Mouse (Mus musculus): ENCODE data around the gene Ctsll3. TPM values are rescaled to one million over a fixed set of nuclear protein-coding genes. Genes with fewer than 3 reads are reported as not detected.

Gene Ctsll3
- total RNA-seq (2022), result not detected

DNA sequence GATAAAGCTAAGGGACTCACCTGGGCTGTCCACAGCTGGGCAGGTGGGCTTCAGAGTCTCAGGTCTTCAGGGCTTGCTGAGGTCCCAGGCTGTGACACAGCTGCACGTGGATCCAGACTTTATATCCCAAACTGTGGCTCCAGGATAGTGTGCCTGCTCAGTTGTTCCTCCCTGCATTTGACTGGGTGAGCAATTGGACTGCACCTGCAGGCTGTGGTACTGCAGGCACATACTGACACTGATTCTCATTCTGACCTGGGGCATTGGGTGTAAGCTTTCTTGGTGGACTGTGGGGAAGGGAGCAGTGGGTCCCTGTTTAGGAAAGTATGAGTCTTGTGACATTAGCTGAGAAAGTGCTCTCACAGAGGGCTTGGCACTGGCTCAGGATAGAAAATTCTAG is at the start of gene Ctsll3:
Gene Ctsll3, minus strand, starts transcription at position 101 of the 400 bp plus-strand sequence.
- no peak for DNase-seq (ENCODE audit: low spot score in 2 of 2)

DNA sequence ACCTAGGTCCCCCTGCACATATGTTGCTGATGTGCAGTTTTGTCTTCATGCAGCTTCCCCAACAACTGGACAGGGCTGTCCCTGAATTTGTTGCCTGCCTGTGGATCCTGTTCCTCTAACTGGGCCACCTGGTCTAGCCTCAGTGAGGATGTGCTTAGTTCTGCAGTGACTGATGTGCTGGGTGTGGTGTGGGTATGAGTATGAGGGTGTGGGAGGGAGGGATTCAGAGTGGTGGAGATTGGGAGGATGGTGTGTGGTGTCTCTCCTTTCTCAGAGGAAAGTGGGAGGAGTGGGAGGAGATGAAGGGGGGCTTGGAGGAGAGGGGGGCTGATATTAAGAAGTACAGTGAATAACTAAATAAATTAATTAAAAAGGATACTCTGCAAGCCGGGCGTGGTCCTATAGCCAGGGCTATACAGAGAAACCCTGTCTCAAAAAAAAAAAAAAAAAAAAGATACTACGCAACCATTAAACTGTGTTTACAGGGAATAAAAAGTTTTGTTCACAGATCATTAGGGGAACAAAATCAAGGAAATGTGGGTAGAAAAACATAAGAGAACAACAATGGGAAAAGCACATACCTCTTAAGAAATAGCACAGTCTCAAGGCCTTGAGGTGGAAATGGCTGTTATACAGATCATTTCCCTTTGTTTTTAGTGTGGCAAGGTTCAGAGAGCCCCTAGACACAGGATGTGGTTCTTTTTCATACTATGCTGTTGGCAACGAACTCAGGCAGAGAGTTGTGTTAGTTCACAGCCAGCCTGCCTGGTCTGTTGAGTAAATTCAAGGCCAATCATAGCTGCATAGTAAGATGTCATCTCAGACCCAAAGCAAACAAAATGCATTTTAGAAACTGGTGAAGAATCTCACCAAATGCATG is 45.8 kb upstream of the Ctsll3 start:
- DNase-seq (ENCODE audit: low spot score in 2 of 2), result no peak

DNA sequence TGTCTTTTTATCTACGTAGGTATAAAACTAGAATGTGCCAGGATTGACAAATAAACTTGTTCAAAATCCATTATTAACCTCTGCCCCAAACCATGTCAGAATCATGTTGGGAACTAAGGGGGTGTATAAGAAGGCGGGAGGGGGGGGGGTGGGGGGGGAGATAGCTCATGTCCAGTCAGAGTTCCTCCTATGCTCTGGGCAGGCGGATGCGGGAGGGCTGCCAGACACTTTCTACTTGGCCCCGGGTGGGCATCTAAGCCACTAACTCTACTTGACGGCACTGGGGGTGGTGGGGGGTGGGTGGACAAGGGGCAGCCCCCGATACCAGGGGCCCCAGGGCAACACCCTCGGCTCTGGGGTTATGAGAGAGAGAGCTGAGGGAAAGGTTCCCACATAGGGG is 40.5 kb upstream of the Ctsll3 start:
- DNase-seq (ENCODE audit: low spot score in 2 of 2), result no peak

DNA sequence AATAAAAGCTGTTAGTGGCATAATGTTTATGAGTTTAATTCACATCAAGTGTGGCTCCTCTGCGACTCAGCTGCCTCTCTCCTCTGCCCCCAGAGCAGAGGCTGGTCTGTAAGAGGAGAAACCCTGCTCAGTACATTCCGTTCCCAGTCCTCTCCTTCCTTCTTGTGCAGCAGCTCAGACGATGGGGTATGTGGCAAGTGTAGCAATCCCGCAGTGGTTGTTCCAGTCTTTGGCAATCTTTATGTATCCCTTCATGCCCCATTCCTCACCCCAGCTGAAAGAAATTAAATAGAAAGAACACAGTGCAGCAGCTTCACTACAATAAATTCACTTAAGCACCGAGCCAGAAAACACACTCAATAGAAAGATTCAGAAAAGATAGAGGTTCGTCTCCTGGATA is 40.1 kb upstream of the Ctsll3 start:
- no peak for DNase-seq (ENCODE audit: low spot score in 2 of 2)

GRCm38 (mm10) chr13:60839353-60839902 is 36.8 kb upstream of the Ctsll3 start:
- DNase-seq (ENCODE audit: low spot score in 2 of 2), result no peak

DNA sequence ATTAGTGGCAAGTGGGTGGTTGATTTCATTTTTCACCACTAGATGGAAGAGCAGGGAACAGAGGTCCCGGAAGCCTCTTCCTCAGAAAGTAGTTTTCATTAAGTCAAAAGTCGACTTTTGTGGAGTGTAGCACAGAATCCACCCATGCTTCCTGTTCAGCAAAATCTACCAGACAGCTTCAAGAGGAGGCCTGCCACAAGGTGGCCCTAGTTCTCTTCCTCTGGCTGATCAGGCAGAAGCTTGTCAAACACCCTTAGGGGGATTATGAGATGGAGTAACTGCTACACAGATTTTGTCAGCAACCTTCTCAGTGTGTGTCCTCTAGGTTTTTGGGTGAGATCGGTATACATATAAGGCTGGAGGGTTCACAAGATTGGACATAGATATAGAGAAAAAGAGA is 23.4 kb upstream of the Ctsll3 start:
- DNase-seq (ENCODE audit: low spot score in 2 of 2), result no peak

- DNase-seq (ENCODE audit: low spot score in 2 of 2), result no peak
Observed at GRCm38 (mm10) chr13:60820486-60821175, 18.0 kb upstream of the Ctsll3 start.

GRCm38 (mm10) chr13:60819469-60819868 is 16.8 kb upstream of the Ctsll3 start:
- DNase-seq (ENCODE audit: low spot score in 2 of 2), result peak in 1 of 2 experiments; percentile 11

- DNase-seq (ENCODE audit: low spot score in 2 of 2), result no peak
Observed at GRCm38 (mm10) chr13:60813722-60814121, 11.1 kb upstream of the Ctsll3 start.

- DNase-seq (ENCODE audit: low spot score in 2 of 2), result no peak
Observed at GRCm38 (mm10) chr13:60812768-60813167, 10.1 kb upstream of the Ctsll3 start.

GRCm38 (mm10) chr13:60809690-60810089 is 7.0 kb upstream of the Ctsll3 start:
- no peak for DNase-seq (ENCODE audit: low spot score in 2 of 2)

- DNase-seq (ENCODE audit: low spot score in 2 of 2), result no peak
Observed at GRCm38 (mm10) chr13:60789466-60789865, 13.2 kb downstream of the Ctsll3 start.

DNA sequence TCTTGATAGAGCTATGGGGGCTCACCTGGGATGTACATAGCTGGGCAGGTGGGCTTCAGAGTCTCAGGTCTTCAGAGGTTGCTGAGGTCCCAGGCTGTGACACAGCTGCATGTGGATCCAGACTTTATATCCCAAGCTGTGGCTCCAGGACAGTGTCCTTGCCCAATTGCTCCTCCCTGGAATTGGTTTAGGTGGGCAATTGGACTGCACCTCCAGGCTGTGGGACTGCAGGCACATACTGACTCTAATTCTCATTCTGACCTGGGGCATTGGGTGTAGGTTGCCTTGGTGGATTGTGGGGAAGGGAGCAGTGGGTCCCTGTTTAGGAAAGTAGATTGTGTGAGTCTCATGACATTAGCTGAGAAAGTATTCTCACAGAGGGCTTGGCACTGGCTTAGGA is 16.4 kb downstream of the Ctsll3 start, which contains the start of gene BC051665:
Gene BC051665, minus strand, starts transcription at position 101 of the 400 bp plus-strand sequence.
- DNase-seq (ENCODE audit: low spot score in 2 of 2), result no peak

DNA sequence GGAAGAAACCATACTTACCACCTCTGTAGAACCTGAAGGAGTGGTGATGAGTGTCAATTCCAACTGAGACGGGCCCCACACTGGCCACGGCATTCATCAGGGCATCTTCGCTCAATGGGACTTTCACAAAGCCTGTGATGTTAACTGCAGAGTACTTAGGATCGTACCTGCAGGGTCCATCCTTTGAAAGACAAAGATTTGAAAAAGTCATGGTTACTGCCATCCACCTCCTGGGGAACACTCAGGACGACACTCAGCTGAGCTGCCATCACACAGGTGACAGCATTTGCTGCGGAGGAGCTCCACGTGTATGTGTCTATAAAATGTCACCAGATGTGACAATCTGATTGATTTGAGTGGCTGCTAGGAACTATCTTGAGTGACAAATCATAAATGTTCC is 19.3 kb downstream of the Ctsll3 start:
- no peak for DNase-seq (ENCODE audit: low spot score in 2 of 2)

DNA sequence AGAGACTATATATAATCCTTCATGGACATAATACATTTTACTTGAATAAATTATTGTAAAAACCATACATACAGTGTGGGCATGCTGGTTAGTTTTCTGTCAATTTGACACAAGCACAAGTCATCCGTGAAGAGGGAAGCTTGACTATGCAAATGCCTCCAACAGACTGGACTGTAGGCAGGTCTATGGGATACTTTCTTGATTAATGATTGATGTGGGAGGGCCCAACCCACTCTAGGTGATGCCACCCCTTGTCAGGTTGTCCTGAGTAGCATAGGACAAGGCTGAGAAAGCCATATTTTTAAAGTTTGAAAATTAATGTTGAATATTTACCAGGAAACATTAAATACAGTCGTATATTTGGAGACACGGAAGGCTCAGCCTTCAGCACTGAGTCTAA is 22.1 kb downstream of the Ctsll3 start:
- no peak for DNase-seq (ENCODE audit: low spot score in 2 of 2)

- no peak for DNase-seq (ENCODE audit: low spot score in 2 of 2)
Observed at GRCm38 (mm10) chr13:60761161-60761560, 41.5 kb downstream of the Ctsll3 start.

GRCm38 (mm10) chr13:60760392-60760791 is 42.3 kb downstream of the Ctsll3 start:
- DNase-seq (ENCODE audit: low spot score in 2 of 2), result no peak

- DNase-seq (ENCODE audit: low spot score in 2 of 2), result peak in 1 of 2 experiments; percentile 7
Observed at GRCm38 (mm10) chr13:60759136-60759535, 43.5 kb downstream of the Ctsll3 start.

DNA sequence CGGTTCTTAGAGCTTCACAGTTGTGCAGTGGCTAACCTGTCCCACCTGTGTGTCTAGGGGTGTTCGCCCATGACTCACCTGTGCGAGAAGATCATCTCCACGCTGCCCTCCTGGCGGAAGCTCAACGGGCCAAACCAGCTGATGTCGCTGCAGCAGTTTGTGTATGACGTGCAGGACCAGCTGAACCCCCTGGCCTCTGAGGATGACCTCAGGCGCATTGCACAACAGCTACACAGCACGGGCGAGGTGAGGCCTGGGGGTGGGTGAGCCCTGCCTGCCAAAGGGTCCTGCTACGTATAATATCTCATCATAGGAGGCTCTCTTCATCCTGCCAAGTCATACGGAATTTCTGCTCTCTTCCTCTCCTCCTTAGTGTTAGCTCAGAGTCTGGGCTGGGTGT is 45.4 kb downstream of the Ctsll3 start:
- DNase-seq (ENCODE audit: low spot score in 2 of 2), result peak in 1 of 2 experiments; percentile 5

DNA sequence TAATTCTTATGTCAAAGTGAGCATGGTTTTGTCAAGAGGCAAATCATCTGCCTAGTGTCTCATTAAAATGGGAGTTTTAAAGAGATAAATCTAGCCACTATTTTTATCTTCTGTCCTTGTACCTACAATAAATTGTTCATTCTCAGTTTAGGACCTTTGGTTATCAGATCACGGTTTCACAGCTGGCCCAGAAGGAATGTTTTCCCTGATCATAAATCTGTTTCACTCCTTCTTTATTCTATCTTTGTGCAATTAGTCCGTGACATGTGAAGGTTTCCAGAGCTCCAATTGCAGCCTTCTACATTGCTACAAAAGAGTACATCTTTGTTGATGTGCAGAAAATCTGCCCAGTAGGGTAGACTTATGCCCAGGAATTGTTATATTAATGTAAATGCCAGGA is 47.4 kb downstream of the Ctsll3 start:
- no peak for DNase-seq (ENCODE audit: low spot score in 2 of 2)

DNA sequence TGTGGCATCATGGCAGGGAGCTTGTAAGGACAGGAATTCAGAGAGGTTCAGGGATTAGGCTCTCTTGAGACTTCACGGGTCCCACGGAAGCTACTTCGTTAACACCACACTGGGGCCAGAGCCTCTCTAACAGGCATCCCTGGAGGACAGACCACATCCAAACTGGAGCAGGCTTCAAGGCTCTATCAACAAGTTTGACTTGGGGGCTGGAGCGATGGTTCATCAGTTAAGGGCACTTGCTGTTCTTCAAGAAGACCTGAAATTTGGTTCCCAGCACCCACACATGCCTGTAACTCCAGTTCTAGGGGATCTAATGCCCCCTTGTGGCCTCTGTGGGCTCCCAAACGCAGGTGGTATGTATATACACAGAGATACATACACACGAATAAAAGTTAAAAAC is 49.4 kb downstream of the Ctsll3 start:
- DNase-seq (ENCODE audit: low spot score in 2 of 2), result no peak

GRCm38 (mm10) chr13:60750930-60751329 is 51.7 kb downstream of the Ctsll3 start:
- DNase-seq (ENCODE audit: low spot score in 2 of 2), result peak in 1 of 2 experiments; percentile 10
